Mouse (Mus musculus): Measurements from ENCODE around the gene Rnf34. TPM values are rescaled to one million over a fixed set of nuclear protein-coding genes. Genes with fewer than 3 reads are reported as not detected.

The Rnf34 gene
- polyA plus RNA-seq, 2 experiments = 6.6 to 12.2 TPM

DNA sequence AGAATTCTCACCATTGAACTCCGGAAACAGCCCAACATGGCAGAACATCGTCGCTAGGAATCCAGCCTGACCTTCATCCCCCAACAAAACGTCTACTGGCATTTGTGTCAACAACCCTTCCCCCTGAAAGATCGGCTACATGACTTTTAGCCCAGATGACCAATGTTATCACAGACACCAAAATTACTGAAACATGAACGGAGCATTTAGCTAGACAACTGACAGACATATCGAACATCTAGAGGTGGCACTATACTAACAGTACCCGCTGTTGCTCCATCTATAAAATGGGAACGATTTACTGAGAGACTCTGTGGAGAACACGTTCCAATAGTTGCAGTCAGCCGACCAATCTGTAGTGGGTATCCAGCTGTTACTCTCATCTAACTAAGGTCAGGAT is 51.3 kb downstream of the Rnf34 start:
- DNase-seq (ENCODE audit: low read depth in 3 of 3, low spot score in 3 of 3) (no peak), ATAC-seq (ENCODE audit: insufficient read depth) (no peak)
- H3K9me3 ChIP-seq (ENCODE audit: control insufficient read depth, low read length) = no peaks in the 10 kb centered on the region
- H3K4me2 ChIP-seq (ENCODE audit: low read depth) = peak overlapping the region; percentile 91
- H3K27ac ChIP-seq = no peak overlapping the region; the same call in 1 of the 2 replicates
- H3K9ac ChIP-seq (replicated peaks) = peak overlapping the region; percentile 67; the same call in 1 of the 2 replicates
- WGBS (ENCODE audit: insufficient replicate concordance) = 51% methylated on average over 11 of the region's 11 CpGs
- no peak for TF ChIP-seq CTCF (IDR thresholded peaks at IDR 0.05; ENCODE audit: low read depth)
- no peak for TF ChIP-seq EP300 (IDR thresholded peaks at IDR 0.05; ENCODE audit: low read depth)
- no peak overlapping the region; a peak in 1 of 4 replicates for H3K4me3 ChIP-seq (ENCODE audit: insufficient read depth in 1 of 2, low read depth in 2 of 2, low read length in 2 of 2)
- H3K4me1 ChIP-seq (replicated peaks; ENCODE audit: control insufficient read depth in 2 of 2, insufficient read depth in 2 of 2, low read length in 1 of 2) = peaks cover 14 to 48% of the 10 kb centered on the region in 2 experiments
- H3K27me3 ChIP-seq (ENCODE audit: control insufficient read depth, insufficient read depth, low read length) = no peaks in the 10 kb centered on the region
- no peaks in the 10 kb centered on the region for H3K36me3 ChIP-seq (replicated peaks; ENCODE audit: control insufficient read depth, insufficient read depth, low read depth)

DNA sequence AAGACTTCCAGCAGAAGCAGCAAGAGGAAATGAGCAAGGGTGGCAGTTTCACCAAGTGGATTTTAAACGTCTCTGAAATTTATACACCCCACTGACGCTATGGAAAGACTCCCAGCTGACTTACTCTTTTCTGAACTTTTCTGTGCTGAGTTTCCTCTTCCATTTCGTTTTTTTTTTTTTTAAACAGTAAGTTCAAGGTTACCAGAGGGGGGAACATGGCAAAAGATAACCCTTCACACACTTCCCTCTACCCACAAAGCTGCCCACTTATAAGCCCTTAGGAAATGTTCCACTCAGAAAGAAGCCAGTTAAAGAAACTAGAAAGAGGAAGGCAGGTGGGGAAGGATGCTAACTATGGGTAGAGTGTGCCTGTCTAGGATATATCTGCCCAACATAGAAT is 51.8 kb downstream of the Rnf34 start:
- Histone ChIP-seq H3K9me3 (ENCODE audit: control insufficient read depth, low read length) (no peaks in the 10 kb centered on the region), H3K4me1 (replicated peaks; ENCODE audit: control insufficient read depth in 2 of 2, insufficient read depth in 2 of 2, low read length in 1 of 2) (peaks cover 14 to 48% of the 10 kb centered on the region in 2 experiments), H3K9ac (replicated peaks) (no peak overlapping the region), H3K4me3 (ENCODE audit: insufficient read depth in 1 of 2, low read depth in 2 of 2, low read length in 2 of 2) (no peak overlapping the region), H3K36me3 (replicated peaks; ENCODE audit: control insufficient read depth, insufficient read depth, low read depth) (no peaks in the 10 kb centered on the region), H3K27ac (peak overlapping the region; percentile 18; the same call in 1 of the 2 replicates), H3K4me2 (ENCODE audit: low read depth) (no peak overlapping the region; the same call in 1 of the 2 replicates), H3K27me3 (ENCODE audit: control insufficient read depth, insufficient read depth, low read length) (no peaks in the 10 kb centered on the region)
- TF ChIP-seq EP300 (IDR thresholded peaks at IDR 0.05; ENCODE audit: low read depth) (no peak), CTCF (IDR thresholded peaks at IDR 0.05; ENCODE audit: low read depth) (no peak)
- 9% methylated on average over 3 of the region's 3 CpGs for WGBS (ENCODE audit: insufficient replicate concordance)
- ATAC-seq (ENCODE audit: insufficient read depth) (no peak), DNase-seq (ENCODE audit: low read depth in 3 of 3, low spot score in 3 of 3) (no peak)

DNA sequence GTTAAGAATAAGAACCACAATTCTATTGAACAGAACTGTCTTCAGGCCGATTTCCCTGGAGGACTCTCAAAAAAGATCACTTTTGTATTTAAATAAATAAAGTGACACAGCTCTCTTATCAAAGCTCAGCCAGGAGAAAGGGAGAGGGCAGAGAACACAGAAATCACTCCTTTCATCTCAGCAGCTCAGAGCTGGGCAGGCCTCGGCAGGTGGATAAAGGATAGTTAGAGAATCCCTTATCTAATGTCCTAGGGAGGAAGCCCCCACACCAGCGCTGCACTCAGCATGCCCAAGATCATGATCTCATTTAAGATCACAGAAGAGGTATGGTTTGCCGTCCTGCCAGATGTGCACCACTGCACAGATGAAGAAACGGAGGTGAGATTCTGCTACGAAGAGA is 52.4 kb downstream of the Rnf34 start:
- H3K4me2 ChIP-seq (ENCODE audit: low read depth) = no peak overlapping the region; the same call in none of the 2 replicates
- WGBS (ENCODE audit: insufficient replicate concordance) = 19% methylated on average over 6 of the region's 6 CpGs
- H3K4me1 ChIP-seq (replicated peaks; ENCODE audit: control insufficient read depth in 2 of 2, insufficient read depth in 2 of 2, low read length in 1 of 2) = peaks cover 14 to 47% of the 10 kb centered on the region in 2 experiments

DNA sequence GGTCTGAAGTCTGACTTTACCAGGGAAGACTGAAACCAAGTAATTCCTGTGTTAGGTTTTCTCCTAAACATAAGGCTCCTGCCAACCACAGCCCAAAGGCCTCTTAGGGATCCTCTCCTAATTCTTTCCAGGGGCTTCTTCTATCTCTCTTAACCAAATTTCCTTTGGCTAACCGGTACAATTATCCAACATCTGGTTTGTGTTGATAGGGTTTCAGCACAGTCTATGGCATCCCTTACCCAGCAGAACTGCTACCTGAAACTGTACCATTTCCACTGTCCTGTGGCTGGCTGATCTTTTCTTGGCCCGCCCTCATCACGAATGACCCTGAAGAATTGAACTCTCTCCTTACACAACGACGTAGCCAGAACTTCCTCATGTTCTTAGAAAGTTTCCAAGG is 53.3 kb downstream of the Rnf34 start:
- Histone ChIP-seq H3K4me2 (ENCODE audit: low read depth) (peak overlapping the region; percentile 6; the same call in 1 of the 2 replicates), H3K27ac (no peak overlapping the region; the same call in 1 of the 2 replicates), H3K27me3 (ENCODE audit: control insufficient read depth, insufficient read depth, low read length) (no peaks in the 10 kb centered on the region), H3K4me3 (ENCODE audit: insufficient read depth in 1 of 2, low read depth in 2 of 2, low read length in 2 of 2) (no peak overlapping the region), H3K4me1 (replicated peaks; ENCODE audit: control insufficient read depth in 2 of 2, insufficient read depth in 2 of 2, low read length in 1 of 2) (peaks cover 14 to 41% of the 10 kb centered on the region in 2 experiments), H3K9ac (replicated peaks) (no peak overlapping the region; the same call in 1 of the 2 replicates), H3K9me3 (ENCODE audit: control insufficient read depth, low read length) (no peaks in the 10 kb centered on the region), H3K36me3 (replicated peaks; ENCODE audit: control insufficient read depth, insufficient read depth, low read depth) (no peaks in the 10 kb centered on the region)
- 12% methylated on average over 5 of the region's 5 CpGs for WGBS (ENCODE audit: insufficient replicate concordance)
- ATAC-seq (ENCODE audit: insufficient read depth) (no peak), DNase-seq (ENCODE audit: low read depth in 3 of 3, low spot score in 3 of 3) (no peak)
- TF ChIP-seq EP300 (IDR thresholded peaks at IDR 0.05; ENCODE audit: low read depth) = peak; percentile 69
- TF ChIP-seq CTCF (IDR thresholded peaks at IDR 0.05; ENCODE audit: low read depth) = no peak

More for the DNA sequence above, 52.4 kb downstream of the Rnf34 start:
- Histone ChIP-seq H3K27me3 (ENCODE audit: control insufficient read depth, insufficient read depth, low read length) (no peaks in the 10 kb centered on the region), H3K4me3 (ENCODE audit: insufficient read depth in 1 of 2, low read depth in 2 of 2, low read length in 2 of 2) (no peak overlapping the region), H3K36me3 (replicated peaks; ENCODE audit: control insufficient read depth, insufficient read depth, low read depth) (no peaks in the 10 kb centered on the region), H3K27ac (no peak overlapping the region), H3K9ac (replicated peaks) (no peak overlapping the region), H3K9me3 (ENCODE audit: control insufficient read depth, low read length) (no peaks in the 10 kb centered on the region)
- TF ChIP-seq CTCF (IDR thresholded peaks at IDR 0.05; ENCODE audit: low read depth) (no peak), EP300 (IDR thresholded peaks at IDR 0.05; ENCODE audit: low read depth) (peak; percentile 45; the same call in 1 of the 2 replicates)
- peak in 2 of 3 experiments; percentile 37 to 42 for DNase-seq (ENCODE audit: low read depth in 3 of 3, low spot score in 3 of 3)
- ATAC-seq (ENCODE audit: insufficient read depth) = no peak

- Histone ChIP-seq H3K27ac (no peak overlapping the region), H3K36me3 (replicated peaks; ENCODE audit: control insufficient read depth, insufficient read depth, low read depth) (no peaks in the 10 kb centered on the region), H3K27me3 (ENCODE audit: control insufficient read depth, insufficient read depth, low read length) (no peaks in the 10 kb centered on the region), H3K9ac (replicated peaks) (no peak overlapping the region), H3K4me1 (replicated peaks; ENCODE audit: control insufficient read depth in 2 of 2, insufficient read depth in 2 of 2, low read length in 1 of 2) (peaks cover 5 to 15% of the 10 kb centered on the region in 2 experiments; a peak in 3 of 4 replicates), H3K4me2 (ENCODE audit: low read depth) (no peak overlapping the region), H3K4me3 (ENCODE audit: insufficient read depth in 1 of 2, low read depth in 2 of 2, low read length in 2 of 2) (no peak overlapping the region), H3K9me3 (ENCODE audit: control insufficient read depth, low read length) (no peaks in the 10 kb centered on the region)
- no peak for ATAC-seq (ENCODE audit: insufficient read depth)
- no peak for TF ChIP-seq EP300 (IDR thresholded peaks at IDR 0.05; ENCODE audit: low read depth)
- no peak for TF ChIP-seq CTCF (IDR thresholded peaks at IDR 0.05; ENCODE audit: low read depth)
- no peak for DNase-seq (ENCODE audit: low read depth in 3 of 3, low spot score in 3 of 3)
- 64% methylated on average over 1 of the region's 1 CpGs for WGBS (ENCODE audit: insufficient replicate concordance)
Observed at GRCm38 (mm10) chr5:122907182-122907581, 57.3 kb downstream of the Rnf34 start.
